Mouse (Mus musculus) brain, embryonic 18.5 days (tissue): ENCODE measurements around the gene Slc25a10.
A peak's percentile ranks its signal among the peaks of the same experiment; 100 is the strongest.

Experiments
- DNase-seq: peaks from one replicate; pipeline ENCODE4 v3.0.0-alpha.2; 2012; ENCODE audit warnings: low read depth, low spot score

The Slc25a10 gene

DNA sequence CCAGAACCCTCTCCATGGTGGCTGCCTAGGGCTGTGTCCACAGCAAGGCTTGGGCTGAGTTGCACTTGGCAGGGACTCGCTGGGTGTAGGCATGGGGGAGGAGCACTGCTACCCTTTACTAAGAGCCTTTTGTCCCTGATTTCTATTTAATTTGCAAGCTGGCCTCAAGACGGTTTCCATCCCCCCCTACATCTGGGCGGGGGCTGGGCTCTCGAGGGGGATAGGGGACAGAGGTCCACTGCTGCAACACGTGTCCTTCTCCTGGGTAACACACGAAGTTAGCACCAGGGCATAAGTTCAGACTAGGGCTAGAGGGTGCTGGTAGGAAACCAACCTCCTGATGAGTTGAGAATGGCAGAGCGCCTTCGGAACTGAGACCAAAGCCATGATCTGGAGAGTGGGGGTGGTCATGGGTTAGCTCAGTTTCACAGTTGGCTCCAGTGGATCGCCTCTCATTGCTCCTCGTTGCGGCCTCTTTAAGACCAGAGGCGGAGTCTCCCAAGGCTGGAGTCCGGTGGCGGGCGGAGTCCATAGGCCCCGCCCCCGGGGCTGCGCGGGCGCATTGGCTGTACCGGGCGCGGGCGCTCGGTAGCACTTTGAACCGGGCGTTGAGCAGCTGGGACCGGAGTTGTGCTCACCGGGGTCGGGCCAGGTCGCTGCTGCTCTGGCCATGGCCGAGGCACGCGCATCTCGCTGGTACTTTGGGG is at the start of gene Slc25a10:
Gene Slc25a10, plus strand, starts transcription at position 524 of the 707 bp plus-strand sequence.
- DNase-seq: peak; percentile 52

DNA sequence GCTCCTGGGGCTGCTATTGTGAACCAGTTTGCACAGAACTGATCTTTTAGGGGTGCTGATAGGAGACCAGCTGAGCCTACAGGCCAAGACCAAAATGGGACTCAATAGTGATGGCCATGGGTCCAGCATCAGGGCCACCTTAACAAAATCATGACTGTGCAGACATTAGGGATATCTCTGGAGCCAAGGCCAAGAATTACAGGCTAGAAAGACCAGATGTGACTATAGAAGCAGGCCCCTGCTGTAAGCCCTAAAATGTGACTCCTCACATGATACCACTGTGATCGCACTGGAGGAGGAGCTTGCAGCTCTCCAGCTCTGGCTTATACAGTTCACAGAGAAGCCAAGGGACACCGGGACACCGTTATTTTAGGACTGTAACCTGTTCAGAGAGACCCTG is 49.3 kb upstream of the Slc25a10 start, which contains the start of gene Tspan10:
Gene Tspan10, plus strand, starts transcription at position 301 of the 400 bp plus-strand sequence.
- no peak for DNase-seq

DNA sequence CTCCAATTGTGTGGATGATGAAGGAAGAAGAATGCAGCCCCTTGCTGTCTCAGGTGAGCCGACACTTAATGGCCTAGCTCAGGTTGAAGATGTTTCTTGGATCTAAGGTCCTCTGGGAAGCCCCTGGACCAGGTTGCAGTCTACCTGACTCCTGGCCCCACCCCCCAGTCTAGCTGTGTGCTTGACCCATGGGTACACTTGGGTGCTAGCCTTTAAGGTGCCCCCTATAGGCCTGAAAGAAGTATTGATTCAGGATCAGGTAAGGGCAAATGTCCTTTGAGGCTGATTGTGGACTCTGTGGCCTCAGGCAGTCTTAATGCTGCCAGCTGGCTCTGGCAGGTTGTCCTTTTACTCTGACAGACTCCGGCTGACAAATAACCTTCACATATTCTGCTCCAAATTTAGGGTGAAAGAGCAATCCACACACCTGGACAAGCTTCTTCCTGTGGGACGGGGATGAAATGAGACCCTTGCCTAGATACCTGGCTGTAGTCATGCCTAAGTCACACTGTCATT is 48.8 kb upstream of the Slc25a10 start:
- DNase-seq: no peak

DNA sequence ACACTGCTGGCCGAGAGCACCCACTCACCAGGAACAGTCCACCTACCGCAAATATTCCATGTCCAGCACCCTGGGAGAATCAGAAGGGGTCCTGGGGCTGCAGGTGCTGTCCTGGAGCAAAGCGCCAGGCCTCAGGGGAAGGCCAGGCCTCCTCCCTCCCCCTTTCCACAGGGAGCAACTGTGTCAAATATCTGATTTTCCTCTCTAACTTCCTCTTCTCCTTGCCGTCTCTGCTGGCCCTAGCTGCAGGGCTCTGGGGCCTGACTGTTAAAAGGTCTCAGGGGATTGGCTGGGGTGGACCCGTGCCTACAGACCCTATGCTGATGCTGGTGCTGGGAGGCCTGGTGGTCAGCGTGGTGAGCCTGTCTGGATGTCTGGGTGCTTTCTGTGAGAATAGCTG is 47.5 kb upstream of the Slc25a10 start:
- DNase-seq: no peak

DNA sequence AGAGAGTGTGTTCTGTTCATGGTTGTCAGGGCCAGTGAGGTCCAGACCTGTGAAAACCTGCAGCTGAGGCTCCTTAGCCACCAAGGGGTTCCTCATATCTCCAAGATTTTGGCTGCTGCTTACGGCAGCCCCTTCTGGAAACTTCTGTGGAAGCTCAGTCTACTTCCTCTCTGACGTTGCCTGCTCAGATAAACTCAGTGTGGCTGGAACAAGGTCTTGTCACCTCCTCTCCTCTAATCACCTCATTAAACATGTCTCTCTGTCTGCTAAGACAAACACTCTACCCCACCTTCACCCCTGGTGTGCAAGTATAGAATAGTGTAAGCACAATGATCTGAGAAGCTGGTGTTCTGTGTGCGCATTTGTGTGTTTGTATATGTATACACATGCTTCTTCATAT is 46.2 kb upstream of the Slc25a10 start:
- DNase-seq: no peak

DNA sequence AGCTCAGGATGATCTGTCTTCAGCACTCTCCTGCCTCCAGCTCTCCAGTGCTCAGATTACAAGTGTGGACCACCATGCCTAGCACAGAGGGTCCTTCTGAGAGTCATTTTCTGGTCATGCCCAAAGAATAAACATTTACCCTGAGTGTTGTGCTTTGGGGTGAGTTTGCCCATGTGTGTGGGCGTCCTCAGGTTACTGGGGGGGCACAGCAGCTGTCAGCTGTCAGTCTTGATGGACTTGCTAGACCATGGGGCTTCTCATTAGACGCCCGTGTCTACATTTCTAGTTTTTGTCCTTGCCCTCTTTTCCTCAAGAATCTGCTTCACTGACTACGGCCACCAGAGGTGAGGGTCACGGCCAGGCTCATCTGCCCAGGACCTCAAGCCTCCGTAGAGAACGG is 44.5 kb upstream of the Slc25a10 start:
- DNase-seq: no peak

DNA sequence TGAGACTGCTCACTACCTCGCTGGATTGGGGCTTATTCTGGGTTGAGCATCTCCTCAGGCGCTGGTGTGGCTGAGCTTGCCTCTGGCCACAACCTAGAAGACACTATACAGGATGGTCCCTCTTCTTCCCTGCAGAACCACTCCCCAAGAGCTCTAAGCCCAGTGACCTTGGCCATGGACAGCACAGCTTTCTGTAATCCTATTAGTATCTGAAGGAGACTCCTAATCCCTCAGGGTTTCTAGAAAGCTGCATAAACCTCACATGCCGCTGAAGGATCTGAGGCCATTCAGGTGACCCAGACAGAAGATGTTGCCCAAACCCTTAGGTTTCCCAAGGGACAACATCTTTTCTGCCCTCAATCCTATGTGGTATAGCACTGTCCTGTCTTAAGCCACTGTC is 39.4 kb upstream of the Slc25a10 start:
- DNase-seq: no peak

DNA sequence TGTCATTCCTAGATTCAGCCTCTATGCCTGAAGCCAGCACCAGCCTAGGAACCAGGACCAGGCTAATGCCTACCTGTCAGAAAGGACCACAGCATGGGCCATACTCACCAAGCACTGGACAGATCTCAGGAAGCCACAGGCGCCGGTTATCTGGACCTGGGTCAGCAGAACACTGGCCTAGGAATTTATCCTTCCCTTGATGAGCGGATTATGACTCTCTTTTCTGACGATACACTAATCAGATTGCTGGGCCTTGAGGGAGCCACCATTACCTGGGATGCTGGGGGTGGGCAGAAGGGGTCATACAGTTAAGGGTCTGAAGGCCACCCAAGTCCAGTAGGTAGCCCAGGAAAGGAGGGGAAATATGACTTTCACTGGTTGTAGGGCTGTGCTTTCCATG is 38.3 kb upstream of the Slc25a10 start, which contains the start of gene Pde6g:
Gene Pde6g, minus strand, starts transcription at position 195 of the 400 bp plus-strand sequence.
- no peak for DNase-seq

DNA sequence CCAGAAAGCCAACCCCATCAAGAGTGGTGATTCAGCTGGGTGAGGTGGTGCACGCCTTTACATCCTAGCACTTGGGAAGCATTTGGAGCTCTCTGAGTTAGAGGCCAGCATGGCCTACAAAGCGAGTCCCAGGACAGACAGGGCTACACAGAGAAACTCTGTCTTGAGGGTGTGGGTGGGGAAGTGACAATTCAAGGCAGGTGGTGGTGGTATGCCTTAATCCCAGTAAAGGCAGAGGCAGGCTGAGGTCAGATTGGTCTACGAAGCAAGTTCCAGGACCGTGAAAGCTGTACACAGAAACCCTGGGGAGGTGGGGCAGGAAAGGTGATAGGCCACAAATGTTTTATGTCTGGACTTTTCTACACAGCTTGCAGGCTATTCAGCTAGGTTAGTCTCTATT is 36.7 kb upstream of the Slc25a10 start:
- no peak for DNase-seq

DNA sequence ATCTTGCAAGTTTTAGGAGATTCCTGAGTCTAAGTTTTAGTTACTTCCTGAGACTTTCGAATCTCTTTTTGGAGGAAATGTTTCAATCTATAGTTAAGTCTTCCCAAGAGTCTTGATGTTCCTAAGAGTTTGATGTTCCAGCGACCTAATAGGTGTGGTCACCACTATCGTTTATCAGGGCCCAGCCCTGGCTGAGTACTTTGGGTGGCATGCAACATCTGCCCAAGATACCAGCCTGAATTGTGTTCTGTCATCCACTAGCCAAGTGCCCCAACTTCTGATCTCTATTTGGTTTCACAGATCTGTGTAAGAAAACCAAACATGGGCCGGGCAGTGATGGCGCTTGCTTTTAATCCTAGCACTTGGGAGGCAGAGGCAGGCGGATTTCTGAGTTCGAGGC is 36.2 kb upstream of the Slc25a10 start:
- DNase-seq: no peak

DNA sequence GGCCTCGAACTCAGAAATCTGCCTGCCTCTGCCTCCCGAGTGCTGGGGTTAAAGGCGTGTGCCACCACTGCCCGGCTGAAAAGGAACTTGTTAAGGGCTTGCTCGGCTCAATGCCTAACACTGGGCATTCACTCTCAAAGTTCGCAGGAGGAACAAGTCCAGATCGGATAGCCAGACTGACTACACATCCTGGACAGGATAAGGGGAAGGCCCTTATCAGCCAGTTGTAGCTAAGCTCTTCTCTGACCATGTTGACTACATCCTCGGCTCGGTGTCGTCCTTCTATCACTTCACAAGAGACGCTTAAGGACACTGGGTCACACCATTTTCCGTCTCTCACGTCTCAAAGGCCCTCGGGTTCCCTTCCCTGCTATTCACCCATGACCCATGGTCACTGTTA is 34.3 kb upstream of the Slc25a10 start:
- no peak for DNase-seq

DNA sequence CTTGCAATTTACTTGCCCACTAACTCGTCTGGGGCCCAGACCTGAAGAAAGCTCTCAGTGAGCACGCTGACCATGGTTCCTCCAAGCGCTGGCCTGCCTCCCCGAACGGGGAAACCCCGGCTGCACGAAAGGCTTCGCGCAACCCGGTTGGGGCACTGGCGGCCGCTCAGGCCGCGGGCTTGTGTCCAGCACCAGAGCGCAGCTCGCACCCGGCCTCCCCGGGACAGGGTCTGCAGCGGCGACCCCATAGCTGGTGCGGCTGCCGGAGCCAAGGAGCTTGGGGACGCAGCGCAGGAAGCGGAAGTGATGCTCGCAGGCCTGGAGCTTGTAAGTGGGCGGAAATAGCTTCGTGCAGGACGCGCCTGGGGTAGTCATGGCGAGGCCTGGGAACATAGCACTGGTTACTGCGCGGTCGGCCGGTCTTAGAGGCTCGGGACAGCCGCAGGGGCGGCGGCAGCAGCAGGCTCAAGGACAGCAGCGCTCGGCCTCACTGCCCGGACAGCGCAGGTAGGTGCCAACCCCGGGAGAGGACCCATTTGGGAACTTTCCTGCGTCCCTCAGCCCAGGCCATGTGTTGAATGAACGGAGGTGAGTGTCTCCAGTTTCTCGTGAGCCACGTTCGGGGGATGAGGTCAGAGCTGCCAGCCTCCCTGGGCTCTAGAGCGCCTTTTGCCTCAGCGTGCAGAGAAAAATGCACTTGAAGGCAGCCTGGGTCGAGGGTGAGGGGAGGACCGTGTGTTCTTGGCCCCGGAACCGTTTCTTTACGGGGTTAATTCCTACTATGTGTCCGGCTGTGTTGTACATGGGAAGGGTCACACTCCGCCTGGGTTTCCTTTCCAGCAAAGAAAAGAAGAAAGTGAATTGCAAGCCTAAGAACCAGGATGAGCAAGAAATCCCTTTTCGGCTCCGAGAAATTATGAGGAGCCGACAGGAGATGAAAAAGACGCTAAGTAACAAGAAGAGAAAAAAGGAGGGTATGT is 33.6 kb upstream of the Slc25a10 start, which contains the start of the genes Oxld1 and Ccdc137:
Gene Oxld1, minus strand, starts transcription at position 297 of the 980 bp plus-strand sequence.
Gene Ccdc137, plus strand, starts transcription at position 344 of the 980 bp plus-strand sequence.
- peak; percentile 56 for DNase-seq

DNA sequence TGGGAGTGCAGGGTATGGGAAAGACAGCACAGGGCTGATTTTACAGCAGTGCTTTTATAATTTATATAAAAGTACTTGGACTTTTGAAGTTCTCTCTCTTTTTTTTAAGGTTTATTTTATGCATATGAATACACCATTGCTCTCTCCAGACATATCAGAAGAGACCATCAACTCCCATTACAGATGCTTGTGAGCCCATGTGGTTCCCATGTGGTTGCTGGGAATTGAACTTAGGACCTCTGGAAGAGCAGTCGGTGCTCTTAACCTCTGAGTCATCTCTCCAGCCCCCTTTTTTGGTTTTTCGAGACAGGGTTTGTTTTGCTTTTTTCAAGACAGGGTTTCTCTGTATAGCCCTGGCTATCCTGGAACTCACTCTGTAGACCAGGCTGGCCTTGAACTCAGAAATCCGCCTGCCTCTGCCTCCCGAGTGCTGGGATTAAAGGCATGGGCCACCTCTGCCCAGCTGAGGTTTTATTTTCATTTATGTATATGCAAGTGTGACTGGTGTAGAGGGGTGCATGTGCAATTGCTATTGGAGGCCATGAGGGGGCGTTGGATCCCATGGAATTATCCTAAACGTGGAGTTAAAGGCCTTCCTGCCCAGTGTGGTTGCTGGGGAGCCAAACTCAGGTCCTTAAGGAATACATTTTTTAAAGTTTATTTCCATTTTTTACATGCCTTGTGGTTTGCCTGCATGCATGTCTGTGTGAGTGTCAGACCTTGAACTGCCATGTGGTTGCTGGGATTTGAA is 32.6 kb upstream of the Slc25a10 start:
- DNase-seq: no peak

DNA sequence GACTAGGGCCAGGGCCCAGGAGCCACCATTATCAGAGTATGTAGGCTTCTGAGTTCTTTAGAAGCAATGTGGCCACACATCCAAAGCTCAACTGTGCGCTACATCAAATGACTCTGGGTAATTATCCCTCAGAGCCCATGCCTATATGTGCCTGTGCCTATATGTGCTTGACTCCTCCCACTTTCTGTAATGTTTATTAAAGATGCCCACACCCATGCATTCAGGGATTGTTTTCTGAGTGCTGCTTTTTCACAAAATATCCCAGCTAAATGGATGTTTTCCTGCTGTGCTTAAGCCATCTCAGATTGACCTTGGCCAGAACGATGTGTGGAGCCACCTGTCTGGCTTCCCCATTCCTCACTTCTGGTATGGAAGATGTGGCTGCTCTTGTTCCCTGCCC is 28.1 kb upstream of the Slc25a10 start:
- DNase-seq: no peak

DNA sequence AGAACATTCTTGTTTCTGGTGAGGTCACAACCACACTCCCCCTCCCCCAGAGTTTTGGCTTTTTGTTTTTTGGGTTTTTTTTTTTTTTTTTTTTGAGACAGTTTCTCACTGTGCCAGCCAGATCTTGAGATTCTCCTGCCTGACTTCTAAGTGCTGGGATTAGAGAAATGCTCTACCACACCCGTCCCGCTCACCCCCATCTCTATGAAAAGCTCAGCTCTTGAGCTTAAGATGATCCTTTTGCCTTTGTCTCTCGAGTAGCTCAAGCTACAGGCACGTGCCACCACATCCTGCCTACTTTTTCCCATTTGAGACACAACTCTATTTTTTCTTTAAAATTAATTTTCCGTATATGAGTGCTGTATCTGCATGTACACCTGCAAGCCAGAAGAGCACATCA is 27.3 kb upstream of the Slc25a10 start:
- DNase-seq: no peak

DNA sequence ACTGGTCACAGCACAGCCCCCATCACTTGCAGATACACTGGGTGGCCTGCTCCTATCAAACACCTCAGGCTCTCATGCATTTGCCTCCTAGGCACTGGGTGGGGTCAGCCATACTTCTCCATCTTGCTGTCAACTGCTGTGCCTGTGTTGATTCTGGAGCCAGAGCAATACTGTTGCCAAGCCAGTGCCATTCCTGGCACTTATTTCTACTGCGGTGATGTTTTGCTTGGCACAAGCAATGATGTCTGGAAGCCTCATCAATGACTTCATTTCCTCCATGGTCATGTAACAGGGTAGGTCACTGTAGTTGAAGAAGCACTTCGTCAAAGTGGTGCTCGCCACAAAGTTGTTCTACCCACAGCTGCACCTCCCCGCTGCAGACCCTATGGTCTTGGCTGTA is 26.1 kb upstream of the Slc25a10 start:
- no peak for DNase-seq

DNA sequence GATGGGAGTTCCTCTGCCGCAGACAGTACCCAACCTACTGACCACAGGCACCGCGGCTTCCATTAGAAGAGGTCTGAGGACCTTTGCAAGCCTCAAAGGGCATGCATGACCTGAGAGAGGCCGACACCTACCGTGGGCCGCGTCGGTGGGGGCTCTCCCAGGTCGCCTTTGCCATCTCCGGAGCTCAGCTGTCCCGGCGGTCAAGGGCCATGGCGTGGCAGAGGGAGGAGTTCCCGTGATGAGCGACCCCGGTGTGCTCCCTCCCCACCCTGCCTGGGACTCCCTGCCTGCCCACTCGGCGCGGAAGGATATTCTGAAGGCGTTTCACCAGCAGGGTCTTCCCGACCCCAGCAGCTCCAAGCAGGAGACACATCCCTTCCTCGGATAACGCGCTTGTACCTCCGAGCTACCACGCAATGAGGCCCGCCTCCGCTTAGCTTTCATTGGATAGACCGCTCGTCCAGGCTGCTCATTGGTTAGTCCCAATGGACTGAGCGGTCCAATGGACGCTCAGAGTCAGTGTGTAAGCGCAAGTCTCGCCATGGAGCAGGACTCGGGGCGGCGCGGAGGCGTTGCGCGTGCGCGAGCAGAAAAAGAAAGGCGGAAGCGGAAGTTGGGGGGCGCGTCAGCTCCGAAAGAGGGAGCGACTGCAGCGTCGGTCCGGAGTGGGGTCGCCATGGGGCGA is 24.4 kb upstream of the Slc25a10 start, which contains the start of gene Arl16:
Gene Arl16, minus strand, starts transcription at position 557 of the 685 bp plus-strand sequence.
- peak; percentile 99 for DNase-seq

DNA sequence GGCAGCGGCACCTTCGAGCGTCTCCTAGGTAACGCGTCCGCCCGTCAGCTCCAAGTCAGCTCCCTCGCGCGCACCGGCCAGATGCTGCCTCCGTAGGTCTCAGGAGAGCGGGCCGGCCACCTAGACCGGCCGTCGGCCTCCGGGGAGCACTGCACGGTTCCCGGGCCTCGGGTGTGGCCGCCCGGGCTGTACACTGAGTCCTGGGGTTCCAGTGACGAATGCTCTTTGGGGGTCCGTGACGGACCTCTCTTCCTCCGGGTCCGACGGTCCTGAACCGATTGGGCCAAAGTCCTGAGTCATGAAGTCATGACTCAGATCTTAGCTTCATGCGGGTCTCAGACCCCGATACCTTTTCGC is 23.9 kb upstream of the Slc25a10 start:
- DNase-seq: no peak

DNA sequence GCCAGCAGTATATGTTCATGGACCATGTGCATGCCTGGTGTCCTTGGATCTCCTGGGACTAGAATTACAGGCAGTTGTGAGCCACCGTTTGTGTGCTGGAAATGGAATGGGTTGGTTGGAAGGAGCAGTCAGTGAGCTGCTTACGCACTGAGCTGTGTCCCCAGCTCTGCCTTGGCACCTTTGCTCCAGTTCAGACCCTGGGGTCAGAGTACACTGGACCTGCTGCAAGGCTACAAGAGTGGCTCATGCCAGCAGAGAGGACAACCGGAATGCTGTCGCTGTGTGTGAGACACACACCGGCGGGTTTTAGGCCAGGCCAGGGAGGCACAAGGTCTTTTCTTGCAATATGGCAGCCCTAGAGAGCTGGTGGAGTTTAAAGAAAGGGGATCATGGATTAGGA is 19.6 kb upstream of the Slc25a10 start:
- DNase-seq: no peak

DNA sequence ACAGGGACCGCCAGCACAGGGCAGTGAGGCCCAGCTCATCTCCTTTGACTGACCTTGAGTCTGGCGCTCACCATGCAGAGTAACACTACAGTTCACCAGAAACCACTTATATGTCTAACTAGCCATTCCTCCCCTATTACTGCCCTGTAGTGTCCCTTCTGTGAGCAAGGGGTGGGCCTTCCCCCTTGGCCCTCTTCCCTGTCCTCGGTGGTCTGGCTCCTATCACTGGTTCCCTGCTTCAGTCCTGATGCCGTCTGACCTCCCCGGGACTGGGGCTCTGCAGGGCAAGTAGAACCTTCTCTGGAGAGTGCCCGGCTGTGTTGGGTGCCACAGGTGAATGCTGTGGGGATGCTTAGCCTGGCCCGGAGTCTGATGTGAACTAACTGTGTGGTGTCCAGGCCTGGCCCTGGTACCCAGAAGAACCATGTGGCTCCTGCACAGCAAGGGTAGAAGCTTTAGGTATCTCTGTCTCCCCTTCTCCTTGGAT is 8.1 kb upstream of the Slc25a10 start:
- DNase-seq: no peak
